Mouse (Mus musculus) yolk sac, embryonic 10.5 days (tissue): ENCODE results near the gene Gcnt4.

Experiments
- DNase-seq: peaks from one replicate; pipeline ENCODE4 v3.0.0-alpha.2; 2017; ENCODE audit warnings: low spot score

Gene Gcnt4

GRCm38 (mm10) chr13:96947722-96948121, 23.2 kb downstream of the Gcnt4 start:
- DNase-seq = no peak

GRCm38 (mm10) chr13:96951880-96952279, 27.4 kb downstream of the Gcnt4 start:
- DNase-seq = no peak

GRCm38 (mm10) chr13:96956466-96956865, 32.0 kb downstream of the Gcnt4 start:
- no peak for DNase-seq

- no peak for DNase-seq
These were observed 35.5 kb downstream of the Gcnt4 start for GRCm38 (mm10) chr13:96960019-96960418.

- DNase-seq = no peak
These were observed 37.1 kb downstream of the Gcnt4 start for GRCm38 (mm10) chr13:96961366-96962157.

DNA sequence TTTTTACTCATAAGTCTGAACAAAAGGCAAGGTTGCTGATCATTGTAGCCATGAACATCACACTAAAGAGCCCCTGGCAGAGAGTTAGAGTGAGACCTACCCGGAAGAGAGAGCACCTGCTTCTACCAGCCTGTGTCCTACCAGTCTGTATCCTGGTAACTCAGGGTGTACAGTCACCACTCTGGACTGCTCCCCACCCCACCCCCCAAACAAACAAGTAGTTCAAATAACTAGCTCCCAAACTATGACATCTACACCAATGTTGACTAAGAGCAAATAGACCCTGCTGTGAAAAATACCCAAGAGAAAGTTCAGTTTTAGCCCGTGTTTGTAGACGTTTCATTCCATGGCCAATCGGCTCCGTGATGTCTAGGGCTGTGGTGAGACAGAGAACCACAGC, 38.3 kb downstream of the Gcnt4 start:
- DNase-seq = peak; percentile 29

DNA sequence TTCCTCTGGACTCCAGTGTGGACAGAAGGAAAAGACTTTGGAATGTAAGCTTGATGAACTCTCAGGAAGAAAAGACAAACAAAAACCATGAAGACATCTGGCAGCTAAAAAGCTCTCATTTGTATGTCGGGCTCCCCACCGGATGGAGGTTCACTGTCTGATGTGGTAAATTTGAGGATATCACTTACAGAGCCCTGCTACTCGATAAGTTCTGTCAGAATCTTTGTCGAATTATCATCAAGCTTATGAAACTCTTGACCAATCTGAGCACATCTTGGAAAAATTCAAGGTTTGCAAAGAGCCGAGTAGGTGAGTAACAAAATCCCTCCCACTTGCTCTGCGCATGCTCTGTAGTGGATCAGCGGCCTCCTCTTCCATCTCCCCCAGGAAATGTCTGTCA, 40.5 kb downstream of the Gcnt4 start:
- no peak for DNase-seq

DNA sequence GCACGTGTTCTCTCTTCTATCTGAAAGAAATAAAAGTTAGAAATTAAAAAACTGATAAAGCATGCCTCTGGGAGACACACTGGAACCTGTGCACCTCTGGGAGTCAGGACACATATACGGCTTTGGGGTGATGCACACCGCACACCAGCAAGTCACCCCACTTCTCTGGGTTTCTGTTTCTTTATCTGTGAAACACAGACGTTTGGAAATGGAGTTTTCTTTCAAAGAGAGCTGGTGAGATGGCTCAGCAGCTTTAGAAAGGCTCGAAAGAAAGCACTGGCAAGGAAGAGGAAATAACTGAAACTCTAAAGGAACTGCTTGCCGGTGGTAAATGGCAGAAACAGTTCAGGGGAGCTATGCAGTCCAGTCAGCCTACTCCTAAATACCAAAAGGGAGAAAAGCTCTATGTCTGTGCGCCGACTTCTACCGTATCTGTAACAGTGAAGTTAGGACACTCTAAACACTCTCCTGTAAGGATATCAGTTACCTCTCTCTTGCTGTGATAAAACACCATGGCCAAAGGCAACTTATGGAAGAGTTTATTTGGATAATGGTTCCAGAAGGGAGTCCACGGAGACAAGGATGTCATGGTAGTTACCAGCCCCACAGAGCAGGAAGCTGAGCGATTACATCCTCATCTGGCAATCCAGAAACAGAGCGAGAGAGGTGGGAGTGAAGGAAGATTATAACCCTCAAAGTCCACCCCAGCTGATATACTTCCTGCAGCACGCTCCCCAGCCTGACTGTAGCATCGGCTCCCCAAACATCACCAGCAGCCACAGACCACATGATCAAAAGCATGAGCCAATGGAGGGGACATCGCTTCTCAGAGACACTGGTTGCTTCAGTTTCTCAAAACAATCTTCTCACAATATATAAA, 42.0 kb downstream of the Gcnt4 start:
- no peak for DNase-seq

DNA sequence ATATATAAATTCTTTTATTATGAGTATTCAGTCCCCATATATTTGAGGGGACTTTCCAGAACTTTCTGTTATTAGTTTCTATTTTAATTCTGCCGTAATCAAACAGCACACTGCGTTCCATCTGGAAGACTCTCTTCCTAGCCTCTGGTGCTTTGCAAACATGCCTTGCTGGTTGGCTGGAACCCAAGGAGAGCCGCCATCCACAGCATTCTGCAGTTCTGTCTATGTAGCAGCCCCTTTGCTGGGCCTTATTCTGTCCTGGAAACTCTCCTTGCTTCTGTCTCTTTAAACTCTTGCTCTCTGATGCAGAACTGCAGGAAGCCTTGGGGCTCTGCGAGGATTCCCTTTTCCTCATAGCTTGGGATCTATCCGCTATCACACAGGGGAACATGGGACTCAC, 42.6 kb downstream of the Gcnt4 start:
- DNase-seq = no peak

- no peak for DNase-seq
These were observed 43.3 kb downstream of the Gcnt4 start for GRCm38 (mm10) chr13:96967822-96968221.

GRCm38 (mm10) chr13:96971076-96971475, 46.6 kb downstream of the Gcnt4 start:
- DNase-seq = peak; percentile 9

GRCm38 (mm10) chr13:96971861-96972282, 47.4 kb downstream of the Gcnt4 start:
- DNase-seq = peak; percentile 25

GRCm38 (mm10) chr13:96973318-96973717, 48.8 kb downstream of the Gcnt4 start:
- no peak for DNase-seq

DNA sequence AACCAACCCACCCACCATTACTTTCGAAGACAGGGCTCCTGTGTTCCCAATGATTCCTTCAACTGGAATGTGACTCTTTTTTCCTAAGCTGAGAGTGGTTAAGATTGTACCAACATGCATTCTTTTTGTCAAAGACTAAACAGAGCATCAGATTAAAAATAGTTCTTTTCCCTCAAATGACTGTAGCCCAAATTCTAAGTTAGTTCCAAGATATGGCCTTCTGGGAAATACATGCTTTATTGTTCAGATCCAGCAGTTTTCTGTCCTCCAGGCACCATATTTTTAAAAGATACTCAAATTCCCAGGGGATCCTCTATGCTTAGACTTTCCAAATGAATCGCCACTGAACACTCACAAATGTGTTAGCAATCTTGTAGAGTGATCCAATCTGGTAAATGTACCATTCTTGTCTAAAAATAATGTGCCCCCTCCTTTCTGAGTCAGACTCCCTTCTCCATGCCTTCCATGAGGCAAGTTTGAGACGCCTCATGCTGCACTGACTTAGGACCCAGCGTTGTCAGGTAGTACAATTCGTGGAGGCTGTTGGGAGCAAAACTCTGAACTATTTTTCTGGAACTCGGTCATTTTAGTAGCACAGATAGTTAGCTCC, 52.6 kb downstream of the Gcnt4 start:
- no peak for DNase-seq

- DNase-seq = peak; percentile 16
These were observed 56.1 kb downstream of the Gcnt4 start for GRCm38 (mm10) chr13:96980561-96980960.

- peak; percentile 84 for DNase-seq
These were observed 59.0 kb downstream of the Gcnt4 start for GRCm38 (mm10) chr13:96983251-96984126.

DNA sequence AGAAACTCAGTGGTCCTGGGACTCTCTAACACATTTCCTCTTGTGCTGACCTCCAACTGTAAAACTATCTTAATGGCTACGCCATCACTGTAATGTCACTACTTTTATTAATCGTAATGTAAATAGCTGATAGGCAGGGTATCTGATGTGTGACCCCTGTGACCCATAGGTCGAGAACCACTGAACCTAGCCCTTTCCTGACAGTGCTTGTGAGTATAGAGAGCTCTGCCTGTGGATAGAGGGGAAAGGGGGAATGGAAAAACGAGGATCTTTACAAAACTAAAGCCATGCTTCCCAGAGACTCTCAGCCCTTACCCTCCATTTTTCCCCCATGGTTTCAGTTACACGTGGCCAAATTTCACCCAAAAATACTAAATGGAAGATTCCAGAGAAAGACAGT, 60.2 kb downstream of the Gcnt4 start:
- no peak for DNase-seq

GRCm38 (mm10) chr13:96985599-96986275, 61.2 kb downstream of the Gcnt4 start:
- peak; percentile 42 for DNase-seq

DNA sequence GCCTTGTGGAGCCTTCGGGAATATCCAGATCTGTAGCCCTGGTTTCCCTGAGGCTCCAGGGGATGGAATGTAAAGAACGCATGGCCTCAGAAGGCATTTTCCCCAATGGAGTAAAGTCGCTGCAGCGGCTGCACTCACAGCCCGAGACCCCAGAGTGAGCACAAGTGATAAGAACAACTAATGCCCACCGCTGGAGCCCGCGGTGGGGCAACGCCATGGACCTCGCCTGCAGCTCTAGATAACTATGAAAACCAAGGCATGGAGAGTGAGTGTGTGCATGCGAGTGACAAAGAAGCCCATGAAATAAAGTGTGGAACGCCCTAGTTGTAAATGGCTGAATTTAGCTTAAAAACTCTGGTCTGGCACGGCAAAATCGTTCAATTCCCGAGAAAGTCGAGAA, 64.6 kb downstream of the Gcnt4 start:
- no peak for DNase-seq

DNA sequence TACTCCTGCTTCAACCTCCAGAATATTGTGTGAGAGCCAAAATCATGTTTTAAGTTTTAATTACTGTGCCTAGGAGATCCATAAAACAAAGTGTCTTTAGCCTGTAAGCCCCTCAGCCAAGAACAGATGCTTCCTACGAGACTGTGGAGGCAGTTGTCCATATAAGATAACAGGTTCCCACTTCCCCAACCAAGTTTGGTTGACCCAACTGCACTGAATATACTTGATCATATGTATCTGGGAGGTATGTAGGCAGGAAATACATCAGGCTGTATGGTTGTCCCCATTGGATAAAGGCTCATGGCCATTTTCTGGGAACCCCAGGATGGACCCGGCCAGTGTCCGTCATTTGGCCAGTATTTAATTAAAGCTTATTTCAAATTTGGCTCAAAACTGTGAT, 65.6 kb downstream of the Gcnt4 start:
- DNase-seq = no peak
